Mouse (Mus musculus): ENCODE measurements at regions not wholly inside any gene's neighbourhood (a gene's known extent, or its start where the extent isn't known, plus 50 kb on each side); places are given as distances from the start of the nearest gene placed in this dataset.

DNA sequence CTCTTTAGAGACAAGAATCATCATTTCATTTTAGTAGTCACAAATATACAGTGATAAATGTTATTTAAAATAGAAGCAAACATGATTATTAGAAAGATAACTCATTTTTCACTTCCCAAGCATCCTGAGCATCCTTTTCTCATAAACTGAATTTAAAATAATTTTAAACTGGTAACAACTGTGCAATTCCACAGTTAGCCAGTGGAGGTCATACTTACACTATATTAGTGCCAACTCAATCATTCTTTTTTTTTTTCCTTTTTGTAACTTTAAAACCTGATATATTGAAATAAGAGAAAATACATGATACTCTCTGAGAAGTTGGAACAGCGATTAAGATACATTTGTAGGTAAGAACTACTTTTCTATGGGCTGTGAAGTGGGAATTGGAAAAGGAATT is 113.2 kb upstream of the Gm17509 start:
- 19% methylated on average over 1 of the region's 1 CpGs for WGBS

DNA sequence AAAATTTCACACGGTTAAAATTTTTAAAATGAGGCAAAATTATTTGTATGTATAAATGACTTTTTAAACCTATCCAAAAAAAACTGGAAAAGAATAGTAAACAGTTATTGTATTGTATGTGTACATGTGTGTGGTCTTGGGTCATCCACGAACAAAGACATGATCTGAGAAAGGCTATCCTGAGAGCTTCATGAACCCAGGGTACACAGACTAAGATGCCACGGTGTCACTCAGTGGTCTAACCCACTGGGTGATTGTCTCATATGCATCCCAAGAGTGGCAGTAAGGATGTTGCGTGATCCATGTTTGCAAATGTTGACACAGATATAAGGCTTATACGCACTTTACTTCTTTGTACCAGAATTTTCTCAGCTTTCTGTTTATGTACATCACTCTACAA is 113.7 kb upstream of the Gm17509 start:
- 82% methylated on average over 5 of the region's 5 CpGs for WGBS
- no peak for DNase-seq (ENCODE audit: low read depth, low spot score)

More for the DNA sequence above, 113.2 kb upstream of the Gm17509 start:
- DNase-seq (ENCODE audit: low read depth, low spot score): no peak

DNA sequence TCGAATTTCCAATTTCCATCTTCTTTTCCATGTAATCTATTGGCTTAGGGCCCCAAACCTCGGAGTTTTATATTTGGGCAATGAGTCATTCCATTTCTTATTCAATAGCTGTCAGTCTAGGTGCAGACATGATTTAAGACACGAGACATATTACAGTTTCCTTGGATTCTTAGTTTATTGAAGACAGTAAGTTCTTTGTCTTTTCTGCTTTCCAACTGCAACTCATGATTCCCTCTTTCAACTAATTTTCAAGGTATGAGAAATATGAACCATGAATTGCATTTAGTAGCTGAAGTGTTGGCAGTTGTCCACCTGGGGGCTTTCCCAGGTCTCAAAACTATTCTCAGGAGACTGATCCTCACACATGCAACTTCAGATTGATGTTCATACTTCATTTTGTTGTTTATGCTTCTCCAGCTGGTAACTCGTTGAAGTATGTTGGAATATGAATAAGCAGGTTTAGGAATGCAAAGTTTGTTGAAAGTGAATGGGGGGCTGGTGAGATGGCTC is 160.3 kb upstream of the Gm17509 start:
- 51% methylated on average over 4 of the region's 4 CpGs for WGBS
- no peak for DNase-seq (ENCODE audit: low read depth, low spot score)

DNA sequence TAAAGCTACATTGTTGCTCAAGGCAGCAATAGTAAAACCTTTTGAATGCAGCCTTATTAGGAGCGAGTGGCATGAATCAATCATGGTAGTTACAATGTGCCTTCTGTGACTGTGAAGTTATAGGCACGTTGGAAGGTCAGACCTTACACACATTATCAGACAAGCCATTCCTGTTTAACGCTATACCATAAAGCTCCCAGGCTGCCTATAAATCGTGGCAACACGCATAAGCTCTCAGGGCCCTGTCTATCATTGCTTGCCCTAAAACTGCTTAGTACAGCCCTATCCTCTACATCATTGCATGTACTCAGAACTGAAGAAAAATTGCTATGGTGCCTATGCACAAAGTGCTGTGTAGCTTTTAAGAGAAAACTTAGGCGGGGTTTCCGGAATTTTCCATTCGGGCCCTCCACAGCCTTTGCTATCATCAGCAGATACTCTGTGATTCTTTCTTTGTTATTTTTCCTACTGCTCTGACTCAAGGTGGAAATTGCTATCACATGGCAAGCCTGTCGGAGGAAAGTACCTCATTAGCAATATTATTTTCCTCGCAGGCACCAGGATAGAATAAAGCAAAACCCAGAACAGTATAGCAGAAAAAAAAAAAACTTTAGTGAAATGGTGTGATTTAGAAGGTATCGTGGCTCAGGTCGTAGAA is 162.7 kb upstream of the Gm17509 start:
- no peak for DNase-seq (ENCODE audit: low read depth, low spot score)
- 62% methylated on average over 12 of the region's 12 CpGs for WGBS

DNA sequence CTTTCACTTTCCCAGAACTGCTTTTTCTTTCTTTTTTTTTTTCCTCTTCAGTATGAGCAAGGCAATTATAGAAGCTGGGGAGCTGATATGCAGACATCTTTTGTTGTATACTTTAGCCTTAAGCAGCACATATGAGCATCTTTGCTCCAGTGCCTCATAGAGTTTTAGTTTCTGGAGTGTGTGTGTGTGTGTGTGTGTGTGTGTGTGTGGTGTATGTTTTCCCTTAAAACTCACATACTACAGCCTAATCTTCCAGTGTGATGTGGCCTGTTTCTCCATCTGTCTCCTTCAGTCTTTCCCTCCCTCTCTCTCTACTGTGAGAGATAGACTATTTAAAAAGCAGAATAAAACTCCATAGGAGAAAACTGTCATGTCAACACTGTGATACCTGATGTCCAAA is 169.4 kb upstream of the Gm17509 start:
- no peak for DNase-seq (ENCODE audit: low read depth, low spot score)

DNA sequence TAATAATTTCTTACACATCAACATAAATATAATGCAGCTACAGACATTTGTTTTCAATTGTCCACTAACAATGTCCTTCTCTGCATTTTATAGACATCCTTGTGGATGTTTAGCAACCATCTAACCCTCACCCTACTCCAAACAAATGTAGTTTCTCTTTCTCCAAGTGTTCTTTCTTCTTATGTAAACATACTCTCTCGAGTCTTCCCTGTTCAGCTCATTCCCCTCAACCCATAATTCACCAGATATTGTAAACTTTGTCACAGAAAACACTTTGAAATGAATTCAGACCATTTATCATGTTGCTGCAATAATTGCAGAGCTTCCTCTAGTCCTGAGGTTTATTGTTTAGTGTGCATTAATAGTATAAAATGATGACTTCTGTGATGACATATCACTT is 172.6 kb upstream of the Gm17509 start:
- 4% methylated on average over 1 of the region's 1 CpGs for WGBS
- no peak for DNase-seq (ENCODE audit: low read depth, low spot score)

DNA sequence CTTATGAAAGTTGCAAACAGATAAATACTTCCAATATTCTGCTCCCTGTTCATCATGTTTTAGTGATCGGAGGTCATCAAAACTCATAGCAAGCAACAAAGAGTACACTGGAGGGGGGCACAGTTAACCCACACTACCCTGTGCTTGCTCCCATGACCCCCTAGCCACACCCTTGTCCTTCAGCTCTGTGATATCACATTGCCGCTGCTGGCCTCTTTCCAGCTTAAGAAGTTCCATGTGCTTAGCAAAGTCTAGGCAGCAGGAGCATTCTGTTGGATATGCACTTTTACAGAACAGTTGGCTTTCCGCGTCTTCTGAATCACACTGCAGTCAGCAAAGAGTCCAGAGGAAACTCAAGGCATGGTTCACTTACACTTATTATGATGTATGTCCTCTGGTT is 180.4 kb upstream of the Gm17509 start:
- DNase-seq (ENCODE audit: low read depth, low spot score): no peak
- WGBS: 81% methylated on average over 4 of the region's 4 CpGs

DNA sequence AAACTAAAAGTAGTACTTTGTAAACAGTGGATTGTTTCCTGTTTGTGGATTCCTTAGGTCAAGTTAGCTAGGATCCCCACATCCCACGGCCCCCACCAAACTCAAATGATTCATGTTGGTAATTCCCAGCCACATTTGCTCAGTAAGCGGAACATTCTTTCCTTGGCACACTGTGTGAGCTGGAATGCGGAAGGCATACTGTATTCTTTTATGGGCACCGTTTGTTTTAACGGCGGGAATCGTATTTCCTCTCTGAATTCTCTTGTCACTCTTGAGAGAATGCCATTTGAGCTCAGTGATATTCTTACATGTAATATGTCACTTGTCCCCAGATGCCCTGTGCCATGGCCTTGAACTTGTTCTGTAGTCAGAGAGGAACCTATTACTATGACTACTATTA is 189.1 kb upstream of the Gm17509 start:
- 46% methylated on average over 7 of the region's 7 CpGs for WGBS
- DNase-seq (ENCODE audit: low read depth, low spot score): no peak

DNA sequence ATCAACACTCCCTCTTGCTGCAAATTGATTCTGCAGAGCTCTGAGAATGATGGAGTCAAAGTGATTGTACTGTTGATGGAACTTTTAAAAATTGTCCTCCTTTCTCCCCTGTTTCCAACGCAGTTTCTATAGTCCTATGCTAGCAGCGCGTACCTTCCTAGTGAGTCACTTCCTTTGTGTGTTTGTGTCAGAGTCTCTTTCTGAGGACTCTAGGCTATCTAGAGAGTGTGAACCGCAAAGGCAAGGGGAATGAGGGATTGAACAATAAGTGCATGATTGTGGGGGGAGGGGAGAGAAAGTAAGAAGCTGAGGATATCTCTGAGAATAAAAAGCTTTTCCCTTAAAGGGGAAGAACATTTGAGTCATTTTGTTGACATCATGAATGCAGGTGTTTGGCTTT is 188.5 kb upstream of the Hcn1 start:
- WGBS: 80% methylated on average over 4 of the region's 4 CpGs
- no peak for DNase-seq (ENCODE audit: low read depth, low spot score)

DNA sequence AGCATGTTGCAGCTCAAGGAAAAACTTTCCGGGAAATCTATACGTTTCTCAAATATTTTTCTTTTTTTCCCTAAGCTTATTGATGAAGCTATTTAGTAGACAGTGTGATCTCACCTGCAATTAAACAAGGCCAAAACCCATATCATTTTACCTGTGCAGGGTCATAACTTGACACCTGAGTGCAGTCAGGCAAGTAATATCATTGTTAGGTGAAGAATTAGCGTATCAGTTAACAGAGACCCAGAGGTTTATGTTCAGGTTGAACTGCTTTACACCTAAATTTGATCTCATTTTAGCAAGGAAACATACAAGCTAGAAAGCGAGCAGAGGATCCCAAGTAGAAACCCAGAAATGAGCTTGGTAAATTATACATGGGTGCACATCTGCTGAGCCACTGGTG is 178.6 kb upstream of the Hcn1 start:
- no peak for DNase-seq (ENCODE audit: low read depth, low spot score)
- 88% methylated on average over 4 of the region's 4 CpGs for WGBS

DNA sequence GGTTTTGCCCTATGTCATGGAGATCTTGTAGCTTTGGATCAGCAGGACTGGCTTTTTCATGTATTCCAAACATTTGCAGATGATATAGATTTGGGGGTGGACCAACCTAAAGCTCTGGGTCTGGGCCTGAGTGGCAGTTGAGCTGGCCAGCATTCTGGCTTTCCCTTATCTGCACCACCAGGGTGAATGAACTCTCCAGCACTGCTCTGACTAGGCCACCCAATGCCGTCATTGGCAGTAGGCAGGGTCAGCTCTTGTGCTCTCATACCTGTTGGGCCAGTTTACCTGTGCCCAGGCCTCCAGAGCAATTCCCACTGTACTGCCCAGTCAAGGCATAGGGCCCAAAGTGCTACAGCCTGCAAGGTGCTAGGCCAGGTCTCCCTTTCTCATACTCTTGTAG is 177.1 kb upstream of the Hcn1 start:
- 68% methylated on average over 1 of the region's 1 CpGs for WGBS
- no peak for DNase-seq (ENCODE audit: low read depth, low spot score)

DNA sequence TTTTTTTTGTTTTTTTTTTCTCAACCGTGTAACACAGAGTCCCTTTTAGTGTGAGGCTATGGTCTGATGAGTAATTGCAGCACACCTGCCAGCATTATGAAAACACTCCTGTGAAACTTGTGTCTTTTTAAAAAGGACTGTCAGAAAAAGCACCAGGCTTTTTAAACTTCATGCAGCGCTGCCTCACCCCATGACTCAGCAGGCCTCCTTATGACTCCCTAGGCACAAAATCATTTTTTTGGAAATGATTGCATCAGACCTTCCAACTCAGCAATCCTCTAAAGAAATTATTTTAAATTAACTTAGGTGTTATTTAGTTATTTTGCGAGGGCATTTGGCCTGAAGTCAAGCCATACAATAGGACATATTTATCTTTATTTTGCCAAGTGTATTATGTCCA is 134.7 kb upstream of the Hcn1 start:
- DNase-seq (ENCODE audit: low read depth, low spot score): no peak

DNA sequence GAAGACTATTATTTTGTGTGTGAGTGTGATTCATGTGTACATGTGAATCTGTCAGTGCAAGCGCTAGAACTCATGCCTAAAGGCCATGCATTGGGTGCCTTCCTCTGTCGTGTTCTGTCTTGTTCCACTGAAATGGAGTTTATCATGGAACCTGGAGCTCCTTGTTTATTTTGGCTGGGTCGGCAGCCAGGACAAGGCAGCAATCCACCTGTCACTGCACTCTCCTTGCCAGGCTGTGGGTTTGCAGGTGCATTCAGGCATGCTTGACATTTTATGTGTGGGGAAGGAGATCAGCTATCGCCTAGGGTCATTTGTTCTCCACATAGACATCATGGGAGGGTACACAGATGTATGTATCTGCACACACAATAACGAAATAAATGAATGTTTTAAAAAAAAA is 129.4 kb upstream of the Hcn1 start:
- 54% methylated on average over 5 of the region's 5 CpGs for WGBS
- no peak for DNase-seq (ENCODE audit: low read depth, low spot score)

More for the DNA sequence above, 134.7 kb upstream of the Hcn1 start:
- 54% methylated on average over 3 of the region's 3 CpGs for WGBS

DNA sequence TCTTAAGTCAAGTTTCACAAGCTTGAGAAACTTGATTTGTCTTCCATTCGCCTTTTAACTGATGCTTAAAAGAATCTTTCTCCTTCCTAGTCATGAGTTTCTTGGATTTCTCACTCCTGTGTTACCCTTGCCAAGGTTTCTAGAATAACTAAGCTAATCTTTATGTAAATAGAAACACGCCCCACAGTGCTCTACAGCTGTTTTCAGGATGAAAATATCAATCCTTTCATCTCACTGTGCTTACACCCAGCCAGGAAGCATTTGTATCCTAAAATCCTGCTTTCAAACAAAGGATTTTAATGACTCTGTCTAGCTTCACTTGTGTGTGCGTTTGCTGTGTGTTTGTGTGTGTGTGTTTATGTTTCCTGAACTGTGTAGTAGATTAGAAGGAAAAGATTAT is 119.5 kb upstream of the Hcn1 start:
- no peak for DNase-seq (ENCODE audit: low read depth, low spot score)
- 23% methylated on average over 3 of the region's 3 CpGs for WGBS

DNA sequence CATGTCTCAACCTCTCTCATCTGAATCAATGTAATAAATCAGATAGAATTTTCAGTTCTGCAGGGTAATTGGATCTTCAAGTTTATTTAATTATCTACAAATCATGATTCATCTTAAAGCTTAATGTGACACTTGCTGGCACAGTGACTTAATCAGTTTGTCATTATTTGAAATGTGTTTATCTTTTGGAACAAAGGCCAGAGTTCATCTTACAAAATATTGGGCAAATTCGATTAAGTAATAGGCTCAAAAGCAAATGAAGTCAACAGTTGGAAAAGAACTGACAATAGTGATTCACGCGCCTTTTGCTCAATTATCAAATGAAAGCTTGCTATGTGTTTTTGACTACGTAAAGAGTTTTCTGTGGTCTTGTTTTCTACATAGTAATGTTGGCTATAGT is 93.4 kb upstream of the Hcn1 start:
- DNase-seq (ENCODE audit: low read depth, low spot score): no peak

DNA sequence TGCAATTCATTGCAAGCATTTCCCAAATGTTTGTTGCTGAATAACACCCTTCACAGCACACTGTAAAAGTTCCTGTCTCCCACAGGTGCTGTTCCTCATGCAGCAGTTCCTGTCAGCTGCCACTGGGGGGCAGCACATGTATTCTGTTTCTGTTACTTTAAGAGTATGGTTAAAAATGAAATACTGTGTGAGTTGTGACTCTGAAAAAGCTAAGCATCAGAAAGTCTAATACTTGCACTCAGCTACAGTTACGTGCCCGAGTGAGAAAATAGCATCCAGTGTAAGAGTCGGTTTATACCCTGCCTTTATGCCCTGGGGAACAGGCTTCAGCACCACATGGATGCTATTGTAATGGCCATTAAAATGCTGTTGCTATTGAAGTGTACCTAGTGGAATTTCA is 52.0 kb upstream of the Hcn1 start:
- peak; percentile 1 for DNase-seq (ENCODE audit: low read depth, low spot score)
- 49% methylated on average over 3 of the region's 3 CpGs for WGBS

More for the DNA sequence above, 93.4 kb upstream of the Hcn1 start:
- 84% methylated on average over 4 of the region's 4 CpGs for WGBS
